ENCODE assay signal across 8 mouse cellular contexts in the genomic region with DNA sequence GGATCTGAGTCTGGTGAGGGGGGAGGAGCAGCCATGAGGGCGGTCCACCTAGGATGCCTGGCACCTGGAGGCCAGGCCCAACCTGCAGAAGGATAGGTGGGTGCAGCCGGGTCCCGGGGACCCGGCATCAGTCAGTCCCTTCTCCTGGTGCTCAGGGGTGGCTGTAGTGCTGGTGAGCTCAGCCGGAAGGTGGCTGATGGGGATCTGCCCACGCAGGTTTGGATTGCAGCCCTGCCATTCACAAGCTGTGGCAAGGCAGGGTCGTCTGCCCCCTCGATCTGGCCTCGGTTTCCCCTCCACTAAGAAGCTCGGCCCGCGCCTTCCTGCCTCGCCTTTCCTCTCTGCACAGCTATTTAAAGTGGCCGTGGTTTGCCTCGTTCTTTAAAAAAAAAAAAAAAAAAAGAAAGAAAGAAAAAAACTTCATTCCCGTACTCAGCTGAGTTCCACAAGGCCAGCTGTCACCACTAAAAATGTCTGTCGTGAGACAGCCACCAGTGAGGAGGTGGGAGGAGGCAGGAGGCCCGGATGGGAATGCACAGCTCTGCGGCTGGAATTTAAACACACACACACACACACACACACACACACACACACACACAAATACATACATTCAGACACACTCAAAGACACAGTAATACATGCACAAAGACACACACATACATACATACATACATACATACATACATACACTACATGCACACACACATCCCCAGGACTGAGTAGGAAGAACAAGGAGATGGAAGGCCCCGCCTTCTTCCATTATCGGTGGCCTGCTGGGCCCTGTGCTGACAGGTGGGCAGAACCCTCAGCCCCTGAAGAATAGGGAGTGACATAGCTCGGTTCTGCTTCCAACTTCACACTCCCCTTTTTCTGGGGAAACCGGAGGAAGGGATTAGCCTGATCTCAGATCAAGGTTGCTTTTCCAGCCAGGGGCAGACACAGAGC. TPM values are rescaled to one million over a fixed set of nuclear protein-coding genes. Genes with fewer than 3 reads are reported as not detected.
A peak's percentile ranks its signal among the peaks of the same experiment; 100 is the strongest.
DNase-seq lines count a peak whose midpoint lies in the region; ATAC-seq and TF ChIP-seq lines count a peak whose summit lies in the region.

No protein-coding gene starts in this region.

- no peaks in the 10 kb centered on the region for H3K9me3 ChIP-seq in forebrain, embryonic 14.5 days (replicated peaks; ENCODE audit: control insufficient read depth, low read length)
- no peaks in the 10 kb centered on the region for H3K9me3 ChIP-seq in forebrain, embryonic 11.5 days (ENCODE audit: control insufficient read depth, low read length)
- no peaks in the 10 kb centered on the region for H3K9me3 ChIP-seq in lung, embryonic 16.5 days (ENCODE audit: control insufficient read depth, low read length)

- WGBS in forebrain, embryonic 14.5 days: 48% methylated on average over 23 of the region's 23 CpGs
- 49% methylated on average over 23 of the region's 23 CpGs for WGBS in forebrain, embryonic 11.5 days
- WGBS in lung, embryonic 16.5 days: 23% methylated on average over 21 of the region's 23 CpGs

- ATAC-seq in forebrain, embryonic 14.5 days: no peak
- ATAC-seq in forebrain, embryonic 11.5 days (replicated peaks; ENCODE audit: low FRiP score): no peak
- ATAC-seq in lung, embryonic 16.5 days (ENCODE audit: low read depth): peak; percentile 68; the same call in 1 of the 2 replicates

- peak; percentile 46 for DNase-seq in forebrain, embryonic 14.5 days (ENCODE audit: low spot score)
- no peak for DNase-seq in forebrain, embryonic 11.5 days (ENCODE audit: low spot score)
- DNase-seq in lung, postnatal 14 days: no peak
- DNase-seq in layer of hippocampus, adult 2 months (ENCODE audit: low spot score in 2 of 2): peak; percentile 70 to 83
- DNase-seq in right cerebral cortex, postnatal 14 days: peak; percentile 62
- no peak for DNase-seq in urinary bladder, postnatal 25 days (ENCODE audit: low spot score)
- DNase-seq in spleen, postnatal 14 days (ENCODE audit: low spot score in 2 of 2): no peak

- no peak overlapping the region for H3K4me3 ChIP-seq in forebrain, embryonic 14.5 days (ENCODE audit: low read depth, low read length)
- no peak overlapping the region for H3K4me3 ChIP-seq in forebrain, embryonic 11.5 days (ENCODE audit: low read depth, low read length)
- H3K4me3 ChIP-seq in lung, embryonic 16.5 days (ENCODE audit: low read length): no peak overlapping the region
- H3K4me3 ChIP-seq in layer of hippocampus, adult 2 months: peak overlapping the region; percentile 11; the same call in 1 of the 2 replicates

- H3K9ac ChIP-seq in forebrain, embryonic 14.5 days (ENCODE audit: low read length): no peak overlapping the region
- no peak overlapping the region for H3K9ac ChIP-seq in forebrain, embryonic 11.5 days (ENCODE audit: low read length)
- peak overlapping the region; percentile 32; the same call in 1 of the 2 replicates for H3K9ac ChIP-seq in lung, embryonic 16.5 days (ENCODE audit: low read length)

- 0 out of 2 replicates have a peak overlapping the region, but pooled peaks have one; percentile 33 for H3K27ac ChIP-seq in forebrain, embryonic 14.5 days (ENCODE audit: low read depth, low read length)
- no peak overlapping the region for H3K27ac ChIP-seq in forebrain, embryonic 11.5 days (ENCODE audit: low read depth, low read length)
- H3K27ac ChIP-seq in lung, embryonic 16.5 days (ENCODE audit: low read length): peak overlapping the region; percentile 16; the same call in 1 of the 2 replicates
- H3K27ac ChIP-seq in layer of hippocampus, adult 2 months: peak overlapping the region; percentile 93

- no peak overlapping the region for H3K4me2 ChIP-seq in forebrain, embryonic 14.5 days (ENCODE audit: low read length)
- H3K4me2 ChIP-seq in forebrain, embryonic 11.5 days (ENCODE audit: low read depth, low read length, severe bottlenecking): no peak overlapping the region
- no peak overlapping the region for H3K4me2 ChIP-seq in lung, embryonic 16.5 days (ENCODE audit: low read depth, low read length)

- H3K36me3 ChIP-seq in forebrain, embryonic 14.5 days (ENCODE audit: control insufficient read depth, insufficient read depth, low read length): no peaks in the 10 kb centered on the region
- H3K36me3 ChIP-seq in forebrain, embryonic 11.5 days (ENCODE audit: control insufficient read depth, insufficient read depth, low read length): no peaks in the 10 kb centered on the region
- no peaks in the 10 kb centered on the region for H3K36me3 ChIP-seq in lung, embryonic 16.5 days (ENCODE audit: control insufficient read depth, insufficient read depth, low read length)

- no peaks in the 10 kb centered on the region for H3K27me3 ChIP-seq in forebrain, embryonic 14.5 days (replicated peaks; ENCODE audit: control insufficient read depth, insufficient read depth, low read length)
- no peaks in the 10 kb centered on the region for H3K27me3 ChIP-seq in forebrain, embryonic 11.5 days (ENCODE audit: control insufficient read depth, insufficient read depth, low read length)
- no peaks in the 10 kb centered on the region for H3K27me3 ChIP-seq in lung, embryonic 16.5 days (ENCODE audit: control insufficient read depth, insufficient read depth, low read depth, low read length)

- no peak for TF ChIP-seq CTCF in layer of hippocampus, adult 2 months (conservative IDR thresholded peaks at IDR 0.05)

- H3K4me1 ChIP-seq in forebrain, embryonic 14.5 days (ENCODE audit: control insufficient read depth, insufficient read depth, low read length): no peaks in the 10 kb centered on the region
- H3K4me1 ChIP-seq in forebrain, embryonic 11.5 days (replicated peaks; ENCODE audit: control insufficient read depth, insufficient read depth, low read length): no peaks in the 10 kb centered on the region
- peaks cover 7% of the 10 kb centered on the region; the same call in 1 of the 2 replicates for H3K4me1 ChIP-seq in lung, embryonic 16.5 days (replicated peaks; ENCODE audit: control insufficient read depth, insufficient read depth, low read length)

RNA-seq across cellular contexts. Expression of a gene that starts 29.9 kb away (rescaled TPM):
- polyA plus RNA-seq in forebrain, embryonic 14.5 days (2014; fragmentation: Nextera tagmentation; extraction: Ambion mirVana): 3.0 and 3.6 TPM in 2 replicates
- 3.7 and 8.5 TPM in 2 replicates for polyA plus RNA-seq in forebrain, embryonic 11.5 days (2014; fragmentation: Nextera tagmentation; extraction: Ambion mirVana)
- 1.1 and 1.5 TPM in 2 replicates for polyA plus RNA-seq in lung, embryonic 16.5 days (2015; fragmentation: Nextera tagmentation; extraction: Ambion mirVana)
- 10 to 100 TPM; 12.2 to 13.1 TPM for total RNA-seq in layer of hippocampus, adult 2 months (2021)

Comparison
In these comparisons a context has a peak if more than half of its experiments do, and no peak if none do; other contexts are left out.
1. DNase-seq: peak in forebrain, embryonic 14.5 days (single experiment), layer of hippocampus, adult 2 months (2 of 2) and right cerebral cortex, postnatal 14 days (single experiment); none in forebrain, embryonic 11.5 days (single experiment), lung, postnatal 14 days (single experiment), urinary bladder, postnatal 25 days (single experiment) and spleen, postnatal 14 days (0 of 2).